Mouse (Mus musculus) liver, embryonic 14.5 days (tissue): ENCODE results near the gene Gpalpp1.

Experiments
- CTCF ChIP-seq: IDR thresholded peaks from 2 replicates; pipeline ENCODE4 v1.5.1; 2016; ENCODE audit warnings: antibody characterized with exemption, low read depth, control low read depth
- EP300 ChIP-seq: IDR thresholded peaks from 2 replicates; pipeline ENCODE4 v1.6.1; 2016; ENCODE audit warnings: antibody characterized with exemption, low read depth

DNA sequence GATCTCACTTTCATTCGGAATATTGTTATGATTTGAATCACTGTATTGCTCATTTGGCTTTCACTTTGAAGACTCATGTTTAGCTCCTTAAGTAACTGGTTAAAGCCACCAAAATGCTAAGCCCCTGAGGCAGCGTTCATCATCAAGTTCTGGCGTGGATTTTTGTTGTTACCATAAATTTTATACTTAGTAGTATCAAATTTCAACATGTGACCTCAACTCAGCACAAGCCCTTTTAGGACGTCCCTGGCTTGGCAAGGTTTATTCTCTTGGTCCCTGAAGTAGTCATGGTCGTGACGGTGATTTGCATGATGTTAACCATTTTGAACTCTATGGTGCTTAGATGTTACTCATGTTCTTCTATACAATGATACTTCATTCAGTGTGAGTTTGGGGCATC, 36.5 kb upstream of the Gpalpp1 start:
- TF ChIP-seq CTCF: no peak
- TF ChIP-seq EP300: no peak
